Mouse (Mus musculus) v-Abl transformed pro-B cells (cell line): ENCODE measurements around the gene Tuft1.
"Not testable (repeated sequence)": the region's sequence is repeated elsewhere in the genome, so short reads cannot be mapped to it uniquely, and the experiment has no call there.

Source experiments
- in situ Hi-C, 2 experiments: fragments of 400-800 bp; cut with MboI; formaldehyde crosslinking; loops; one replicate each; pipeline ENCODE4 v1.15.1; 2025; ENCODE audit not compliant: unreplicated experiment in 2 of 2

The Tuft1 gene

DNA sequence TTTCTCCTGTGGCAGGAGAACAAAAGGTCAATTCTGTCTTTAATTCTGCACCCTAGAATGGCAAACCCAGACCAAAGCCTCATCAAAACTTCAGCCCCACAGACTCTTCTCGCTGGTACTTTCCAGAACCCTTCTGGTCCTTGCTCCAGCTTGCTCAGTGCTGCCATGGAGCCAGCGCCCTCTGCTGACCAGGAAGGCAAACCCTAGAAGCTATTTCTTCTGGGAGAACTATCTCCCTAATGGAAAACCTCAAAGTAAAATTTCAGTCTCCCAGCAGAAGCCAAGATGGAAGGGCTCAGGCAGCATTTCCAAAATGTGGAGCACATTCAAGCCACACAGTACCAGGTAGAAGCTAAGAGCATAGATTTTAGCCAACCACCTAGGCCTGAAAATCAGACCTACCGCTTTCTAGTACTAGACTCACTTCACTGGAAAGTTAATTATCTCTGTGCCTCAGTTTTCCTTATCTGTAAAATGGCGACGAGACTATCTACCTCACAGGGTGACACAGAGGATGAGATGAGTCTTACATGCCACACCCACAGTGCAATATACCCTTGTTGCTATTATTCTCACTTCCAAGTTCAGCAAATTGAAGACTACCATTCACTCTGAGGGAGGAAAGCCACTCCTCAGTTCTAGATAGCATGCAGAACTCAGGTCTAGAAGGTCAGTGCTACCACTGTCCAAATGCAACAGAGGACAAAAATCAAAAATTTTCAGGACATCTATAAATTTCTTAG is 6.6 kb upstream of the Tuft1 start:
- in situ Hi-C loops, result not testable (repeated sequence)

DNA sequence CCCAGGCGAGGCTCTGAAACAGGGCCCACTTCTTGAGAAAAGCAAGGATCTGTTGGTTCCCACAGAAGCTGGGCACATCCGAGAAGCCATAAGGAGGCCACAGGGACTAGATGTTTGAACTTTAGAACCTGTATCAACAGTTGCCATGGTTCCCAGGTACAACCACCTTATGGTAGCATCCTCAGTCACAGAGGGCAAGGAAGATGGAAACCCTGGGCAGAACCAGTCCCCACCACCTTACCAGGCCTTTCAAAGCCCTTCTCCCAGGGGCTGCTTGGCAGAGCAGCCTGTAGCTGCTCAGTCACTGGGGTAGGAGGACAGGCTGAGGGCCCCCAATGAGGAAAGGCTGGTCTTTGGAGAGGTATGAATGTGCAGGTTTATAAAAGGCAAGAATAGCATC is 2.2 kb upstream of the Tuft1 start:
- in situ Hi-C loops, result not testable (repeated sequence)

DNA sequence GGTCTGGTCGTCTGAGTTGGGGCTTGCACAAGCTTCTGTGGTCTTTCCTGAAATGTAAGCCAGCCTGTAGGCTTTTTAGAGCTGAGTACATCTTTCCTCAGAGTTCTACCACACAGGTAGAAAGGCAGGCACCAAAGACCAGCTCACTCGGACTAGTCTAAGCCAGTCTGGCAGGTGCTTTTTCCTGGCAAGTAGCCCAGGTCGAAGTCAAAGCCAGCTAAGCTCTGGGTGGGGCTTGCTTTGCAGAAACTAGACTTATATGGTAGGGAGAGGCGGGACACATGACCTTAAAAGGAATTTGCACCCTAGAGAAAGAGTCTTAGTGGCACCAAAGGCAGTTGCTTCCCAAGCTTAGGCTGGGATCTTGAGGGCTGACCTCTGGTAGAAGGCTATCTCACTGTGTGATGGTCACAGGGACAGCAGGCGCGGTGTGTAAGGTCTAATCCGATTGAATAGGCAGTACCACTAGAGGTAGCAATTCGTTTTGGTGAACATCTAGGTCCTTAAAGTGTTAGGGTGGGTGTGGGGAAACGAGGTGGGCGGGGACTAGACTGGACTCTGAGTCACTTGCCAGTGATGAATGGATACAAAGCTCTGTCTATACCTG is 573 bp upstream of the Tuft1 start:
- in situ Hi-C loops, result not testable (repeated sequence)

DNA sequence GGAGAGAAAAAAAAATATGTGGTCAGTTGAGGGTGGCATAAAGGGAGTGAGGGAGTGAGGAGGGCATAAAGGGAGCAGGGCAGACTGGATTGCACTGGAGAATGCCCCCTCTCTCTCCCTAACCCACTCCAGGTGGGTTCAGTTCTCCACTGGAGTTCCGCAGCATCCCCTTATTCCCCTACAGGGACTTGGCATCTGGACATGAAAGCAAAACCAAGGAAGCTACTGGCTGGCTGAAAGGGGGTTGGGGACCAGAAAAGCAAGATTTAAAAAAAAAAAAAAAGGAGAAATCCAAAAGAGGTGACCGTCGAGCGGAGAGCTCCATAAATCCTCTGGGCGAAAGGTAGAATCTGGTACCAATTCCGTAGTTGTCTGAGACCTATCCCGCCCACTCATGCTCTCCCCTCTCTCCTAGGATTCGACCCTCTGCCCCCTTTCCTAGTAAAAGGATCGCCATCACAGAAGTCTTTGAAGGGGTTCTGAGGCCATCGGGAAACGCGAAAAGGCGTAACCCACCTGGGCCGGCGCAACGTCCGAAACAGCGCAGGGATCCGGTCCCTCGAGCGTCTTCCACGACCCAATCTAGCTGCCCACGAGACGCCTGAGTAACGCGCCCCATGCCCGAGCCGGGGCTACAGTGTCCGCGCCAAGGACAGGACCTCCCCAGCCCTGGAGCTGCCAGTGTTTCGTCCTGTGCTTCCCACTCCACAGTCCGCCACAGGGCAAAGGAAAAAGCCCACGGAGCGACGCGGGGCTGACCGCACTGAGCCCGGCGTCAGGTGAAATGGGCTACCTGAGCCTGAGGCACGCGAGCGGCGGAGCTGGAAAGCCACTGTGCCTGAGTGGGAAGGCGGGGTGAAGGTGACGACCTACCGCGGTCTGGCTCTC is 576 bp downstream of the Tuft1 start:
- in situ Hi-C loops, result not testable (repeated sequence)

DNA sequence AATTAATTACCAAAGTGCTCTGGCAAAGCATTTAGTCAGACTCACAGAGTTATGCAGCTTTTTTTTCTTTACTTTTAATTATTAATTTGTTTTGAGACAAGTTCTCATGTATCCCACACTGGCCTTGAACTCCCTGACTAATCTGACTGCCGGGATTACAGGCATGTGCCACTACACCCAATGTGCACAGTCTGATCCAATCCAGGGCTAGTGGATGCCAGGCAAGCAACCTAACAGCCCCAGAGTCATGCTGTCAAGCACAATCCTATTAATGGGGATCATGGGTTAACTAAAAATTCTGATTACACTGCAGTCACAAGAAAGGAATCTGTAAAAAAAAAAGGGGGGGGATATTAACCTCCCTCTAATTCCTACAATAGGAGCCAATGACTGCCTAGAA is 4.7 kb downstream of the Tuft1 start:
- in situ Hi-C loops, result not testable (repeated sequence)

DNA sequence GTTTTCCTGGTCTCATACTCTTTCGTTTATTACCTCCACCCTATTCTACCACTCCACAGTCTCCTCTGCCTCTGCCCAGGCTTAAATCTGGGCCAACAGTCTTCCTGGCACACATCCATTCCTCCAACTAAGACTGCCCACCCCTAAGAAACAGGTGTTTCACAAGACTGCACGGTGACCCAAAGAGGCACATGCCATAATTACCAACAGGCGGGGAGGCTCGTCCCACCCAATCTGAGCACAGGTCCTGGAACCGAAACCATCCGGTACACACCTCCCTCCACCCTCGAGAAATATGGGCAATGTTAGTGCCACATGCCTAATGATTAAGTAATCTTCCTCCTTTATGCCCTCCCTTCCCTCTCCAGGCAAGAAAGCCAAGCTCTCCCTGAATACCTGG is 8.3 kb downstream of the Tuft1 start:
- in situ Hi-C loops, result no loop called here

DNA sequence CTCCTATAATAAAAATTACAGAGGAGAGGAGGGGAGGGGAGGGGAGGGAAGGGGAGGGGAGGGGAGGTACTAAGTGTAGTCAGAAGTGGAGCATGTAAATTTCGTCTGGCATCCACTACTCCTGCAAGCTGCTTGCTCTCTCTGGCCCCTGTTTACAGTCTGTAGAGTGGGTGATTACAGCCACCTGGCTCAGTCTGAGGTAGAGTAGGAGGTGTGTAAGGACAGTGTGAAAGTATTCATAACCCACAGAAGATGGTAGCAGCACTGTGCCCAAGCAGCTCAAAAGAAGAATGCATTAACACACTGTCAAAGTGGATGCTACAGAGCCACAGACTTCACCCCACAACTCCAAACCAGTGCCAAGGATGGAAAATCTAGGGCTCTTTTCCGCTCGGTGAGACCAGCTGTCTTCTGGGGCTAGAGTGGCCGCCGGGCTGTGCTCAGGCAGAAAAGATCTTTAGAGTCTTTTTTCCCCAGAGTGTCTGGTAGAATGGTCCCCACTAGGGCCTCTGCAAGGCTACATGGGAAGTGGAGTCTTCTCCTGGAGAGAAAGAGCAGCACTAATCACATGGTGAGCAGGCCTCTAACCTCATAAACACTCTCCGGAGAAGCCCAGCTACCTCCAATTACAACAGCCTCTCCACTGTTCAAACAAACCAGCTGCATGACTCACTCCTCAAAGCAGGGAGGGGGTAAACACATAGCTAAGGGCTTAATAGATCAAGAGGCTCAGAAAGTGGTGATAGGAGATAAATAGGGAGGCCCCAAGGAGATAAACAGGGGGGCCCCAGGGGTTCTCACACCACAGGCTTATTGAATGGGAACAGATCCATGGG is 9.7 kb downstream of the Tuft1 start:
- in situ Hi-C loops, result no loop called here

DNA sequence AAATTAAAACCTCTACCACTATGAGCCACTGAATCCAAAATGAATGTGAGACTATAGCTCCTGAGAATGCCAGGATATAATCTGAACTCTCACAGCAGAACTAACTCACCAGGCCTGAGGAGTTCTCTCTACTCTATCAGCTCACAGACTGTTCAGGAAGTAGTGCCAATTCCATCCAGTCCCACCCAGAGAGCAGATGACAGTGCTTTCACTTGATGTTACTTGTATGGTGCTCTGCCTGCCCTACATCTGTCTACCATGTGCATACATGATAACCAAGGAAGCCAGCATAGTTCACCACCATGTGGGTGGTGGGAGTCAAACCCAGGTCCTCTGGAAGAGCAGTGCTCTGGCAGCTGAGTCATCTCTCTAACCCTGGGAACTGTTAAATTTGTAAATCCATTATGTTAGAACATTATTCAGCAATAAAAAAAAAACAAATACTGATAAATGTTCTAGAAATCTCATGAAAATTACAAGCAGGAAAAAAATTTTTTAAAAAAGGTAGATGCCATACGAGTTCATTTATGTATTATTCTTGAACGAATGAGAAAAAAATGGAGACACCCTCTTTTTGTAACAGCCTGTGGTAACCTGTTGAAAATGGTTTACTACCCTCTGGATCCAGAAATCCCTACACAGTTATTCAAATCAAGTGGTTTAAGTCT is 16.0 kb downstream of the Tuft1 start, which contains the start of gene Gm10972:
TSS of gene Gm10972 (plus strand) at position 618 of the 668 bp plus-strand sequence.
- in situ Hi-C loops, result not testable (repeated sequence)

DNA sequence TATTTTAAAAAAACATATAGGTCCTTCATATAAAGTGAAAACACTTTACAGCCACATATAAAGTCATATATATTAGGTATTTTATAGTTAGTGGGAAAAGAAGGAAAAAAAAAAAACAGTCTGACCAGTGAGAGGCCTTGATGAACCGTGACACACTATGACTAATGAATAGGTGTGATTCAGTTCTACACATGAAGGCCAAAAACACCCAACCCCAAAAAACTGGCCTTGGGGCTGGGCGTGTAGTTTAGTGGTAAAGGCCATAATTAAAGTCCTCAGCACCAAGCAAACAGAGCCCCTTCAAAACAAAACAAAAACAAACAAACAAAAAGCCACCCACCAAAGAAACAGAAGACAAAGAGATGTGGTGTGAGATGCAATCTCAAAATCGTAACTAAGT is 28.8 kb downstream of the Tuft1 start:
- in situ Hi-C loops, result loop anchor here in 1 of 2 experiments (10.0 kb wide), 1 partner anchor 365 kb away; no protein-coding TSS in a partner anchor

DNA sequence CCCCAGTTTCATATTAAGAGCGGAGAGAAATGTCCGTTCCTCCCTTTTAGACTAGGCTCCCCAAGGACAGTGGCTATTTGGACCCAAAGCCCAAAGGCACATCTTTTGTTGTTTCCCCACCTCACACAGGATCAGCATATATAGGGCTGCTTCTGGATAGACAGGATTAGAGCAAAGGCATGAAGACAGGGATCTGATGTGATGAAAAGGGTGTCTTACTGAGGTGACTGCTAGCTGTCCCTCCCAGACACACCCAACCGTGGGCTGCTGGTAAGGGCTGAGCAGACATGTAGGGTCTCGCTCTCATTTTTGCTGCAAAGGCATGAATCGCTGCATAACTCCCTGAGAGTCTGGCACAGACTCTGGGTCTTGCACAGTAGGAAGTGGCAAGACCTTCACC is 30.0 kb downstream of the Tuft1 start:
- in situ Hi-C loops, result loop anchor here in 1 of 2 experiments (10.0 kb wide), 1 partner anchor 366 kb away; no protein-coding TSS in a partner anchor

DNA sequence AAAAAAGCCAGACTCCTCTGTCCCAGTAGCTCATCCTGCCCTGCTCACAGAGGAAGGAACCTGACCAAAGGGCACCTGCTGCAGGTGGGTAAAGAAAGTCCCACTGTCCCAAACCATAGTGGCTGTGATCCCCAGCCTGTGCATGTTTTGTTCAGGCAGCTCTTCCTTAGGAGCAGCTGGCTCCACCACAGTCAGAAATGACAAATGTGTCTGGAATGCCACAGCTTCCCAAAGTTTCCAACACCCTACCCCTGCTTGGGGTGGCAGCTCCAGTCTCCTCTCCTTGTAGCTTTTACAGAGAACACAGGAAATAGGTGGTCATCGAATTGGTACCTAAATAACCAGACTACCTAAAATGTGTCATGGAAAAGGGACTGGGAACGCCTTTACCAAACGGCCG is 34.4 kb downstream of the Tuft1 start:
- in situ Hi-C loops, result loop anchor here (5.0 to 25.0 kb wide), 3 partner anchors 223 to 1262 kb away; no protein-coding TSS in a partner anchor

DNA sequence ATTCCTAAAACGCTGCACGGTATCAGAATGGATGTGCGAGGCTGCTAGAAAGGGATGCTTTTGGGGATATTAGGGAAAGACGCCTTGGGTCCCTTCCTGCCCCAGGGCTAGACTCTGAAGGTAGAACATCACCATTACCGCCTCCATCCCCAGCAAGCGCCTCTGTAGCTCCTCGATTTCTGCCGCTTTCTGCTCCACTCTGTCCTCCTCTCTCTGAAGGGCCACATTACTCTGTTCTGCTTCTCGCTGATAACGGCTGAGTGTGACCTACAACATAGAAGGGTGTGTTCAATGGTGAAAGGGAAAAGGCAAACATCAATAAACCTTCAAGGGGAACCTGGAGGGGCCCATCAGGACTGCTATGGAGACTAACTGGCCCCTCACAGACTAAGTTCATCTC is 36.1 kb downstream of the Tuft1 start:
- in situ Hi-C loops, result loop anchor here (5.0 to 25.0 kb wide), 3 partner anchors 225 to 1260 kb away; no protein-coding TSS in a partner anchor

DNA sequence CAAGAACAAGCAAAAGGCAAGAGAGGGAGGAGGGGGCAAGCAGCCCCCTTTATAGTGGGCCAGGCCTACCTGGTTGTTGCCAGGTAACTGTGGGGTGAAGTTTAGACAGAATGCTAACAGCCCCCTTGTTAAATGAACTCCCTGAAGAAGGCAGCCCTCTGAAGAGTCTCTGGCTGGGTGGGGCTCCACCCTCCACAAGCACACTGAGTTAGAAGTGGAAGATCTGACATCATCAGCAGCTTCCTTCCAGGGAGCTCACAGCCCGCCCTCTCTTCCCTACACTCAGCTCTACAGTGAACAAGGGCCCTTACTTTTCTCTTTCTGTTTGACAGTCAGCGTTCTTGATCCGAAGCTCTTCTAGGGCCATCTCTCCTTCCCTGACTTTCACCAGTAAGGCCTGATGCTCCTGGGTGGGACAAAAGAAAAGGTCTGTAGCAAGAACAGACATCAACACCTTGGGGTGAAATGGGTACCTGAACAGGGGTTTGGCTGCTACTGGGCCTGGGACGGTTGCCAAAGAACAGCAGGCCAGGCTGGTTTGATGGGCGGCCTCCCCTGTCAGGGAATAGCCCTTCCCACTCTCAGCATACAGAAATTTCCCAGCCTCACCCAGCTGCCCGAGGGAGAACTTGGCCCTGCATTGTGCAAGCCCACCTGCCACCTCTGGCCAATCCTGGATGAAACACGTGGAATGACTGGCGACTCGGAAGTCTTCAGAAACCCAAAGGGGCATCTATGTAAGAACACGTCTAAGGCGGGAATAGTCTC is 36.7 kb downstream of the Tuft1 start:
- in situ Hi-C loops, result loop anchor here (5.0 to 25.0 kb wide), 3 partner anchors 225 to 1260 kb away; no protein-coding TSS in a partner anchor

DNA sequence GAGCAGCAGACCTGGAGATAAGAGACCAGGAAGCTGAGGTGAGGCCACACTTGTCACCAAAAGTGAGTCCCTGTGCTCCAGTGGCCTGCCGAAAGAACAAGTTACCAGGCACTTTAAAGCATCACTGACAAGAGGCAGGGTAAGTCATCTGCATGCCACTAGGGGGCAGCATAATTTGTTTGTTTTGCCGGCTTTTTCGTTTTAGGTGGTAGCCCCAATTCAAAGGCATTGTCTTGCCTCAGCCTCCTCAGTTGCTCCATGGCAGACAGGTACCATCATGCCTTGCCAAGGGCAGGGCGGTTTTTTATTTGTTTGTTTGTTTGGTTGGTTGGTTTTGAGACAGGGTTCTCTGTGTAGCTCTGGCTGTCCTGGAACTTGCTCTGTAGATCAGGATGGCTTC is 42.0 kb downstream of the Tuft1 start:
- in situ Hi-C loops, result loop anchor here in 1 of 2 experiments (5.0 to 25.0 kb wide), 3 partner anchors 231 to 1254 kb away; no protein-coding TSS in a partner anchor

DNA sequence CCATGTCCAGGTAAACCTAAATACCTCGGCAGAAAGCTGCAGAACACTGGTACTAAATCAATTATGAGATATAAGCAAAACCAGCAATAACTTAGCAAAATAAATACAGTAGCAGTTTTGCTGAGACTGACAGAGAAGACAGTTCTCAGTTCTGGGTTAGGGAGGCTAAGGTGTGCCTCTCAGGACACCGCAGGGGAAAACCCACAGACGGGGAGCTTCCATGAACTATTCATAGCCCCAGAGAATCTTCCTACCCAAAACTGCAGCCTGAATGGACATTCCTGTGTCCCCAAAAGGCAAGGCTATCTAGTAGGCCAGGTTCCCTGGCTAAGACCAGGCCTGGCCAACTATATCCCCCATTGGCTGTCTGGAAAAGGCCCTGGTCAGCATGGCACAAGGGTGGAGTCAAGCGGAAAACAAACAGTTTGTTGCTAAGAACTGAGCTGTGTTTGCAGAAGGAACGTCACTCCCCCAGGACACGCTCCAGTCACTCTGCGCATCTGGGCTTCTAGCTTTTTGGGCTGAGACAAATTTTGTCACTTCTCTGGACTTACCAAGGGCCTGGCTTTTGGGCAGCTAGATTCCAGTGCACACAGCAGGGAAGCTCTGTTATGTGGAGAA is 45.3 kb downstream of the Tuft1 start:
- in situ Hi-C loops, result loop anchor here in 1 of 2 experiments (10.0 to 25.0 kb wide), 2 partner anchors 291 to 1251 kb away; no protein-coding TSS in a partner anchor

DNA sequence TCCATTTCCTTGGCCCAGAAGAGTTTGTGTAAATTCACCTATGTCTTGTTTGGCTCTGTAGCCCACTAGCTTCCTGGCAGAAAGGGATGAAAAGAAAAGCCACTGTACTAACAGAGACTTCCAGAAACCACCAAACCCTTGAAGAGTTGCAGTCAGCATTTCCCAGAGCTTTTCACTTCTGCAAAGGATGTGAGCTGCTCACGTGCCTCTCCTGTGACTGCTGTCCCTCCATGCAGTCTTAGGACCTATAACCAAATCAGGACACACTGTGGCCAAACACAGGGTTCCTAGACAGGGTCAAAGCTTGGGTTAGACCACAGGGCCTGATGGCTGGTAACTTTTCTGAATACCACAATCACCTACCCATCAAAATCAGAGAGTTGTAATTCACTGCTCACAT is 46.4 kb downstream of the Tuft1 start:
- in situ Hi-C loops, result loop anchor here in 1 of 2 experiments (10.0 to 25.0 kb wide), 2 partner anchors 293 to 1250 kb away; no protein-coding TSS in a partner anchor

DNA sequence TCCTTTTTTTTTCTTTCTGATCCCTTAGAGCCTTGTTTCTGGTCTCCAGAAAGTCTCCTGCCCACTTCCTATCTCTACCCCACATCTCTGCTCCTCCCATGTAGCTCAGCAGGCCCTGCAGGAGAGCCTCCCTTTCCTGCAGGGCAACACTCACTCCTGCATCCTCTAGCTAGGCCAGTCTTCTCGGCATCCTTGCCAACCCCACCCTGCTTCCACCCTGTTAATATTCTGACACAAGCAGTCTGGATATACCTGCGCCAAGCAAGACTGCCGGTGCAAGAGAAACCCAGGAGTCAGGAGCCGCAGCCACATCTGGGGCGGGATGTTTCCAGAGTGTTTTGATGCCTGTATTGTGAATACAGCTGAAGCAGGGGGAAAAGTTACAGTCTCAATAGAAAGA is 46.8 kb downstream of the Tuft1 start:
- in situ Hi-C loops, result loop anchor here in 1 of 2 experiments (10.0 to 25.0 kb wide), 2 partner anchors 293 to 1250 kb away; no protein-coding TSS in a partner anchor

DNA sequence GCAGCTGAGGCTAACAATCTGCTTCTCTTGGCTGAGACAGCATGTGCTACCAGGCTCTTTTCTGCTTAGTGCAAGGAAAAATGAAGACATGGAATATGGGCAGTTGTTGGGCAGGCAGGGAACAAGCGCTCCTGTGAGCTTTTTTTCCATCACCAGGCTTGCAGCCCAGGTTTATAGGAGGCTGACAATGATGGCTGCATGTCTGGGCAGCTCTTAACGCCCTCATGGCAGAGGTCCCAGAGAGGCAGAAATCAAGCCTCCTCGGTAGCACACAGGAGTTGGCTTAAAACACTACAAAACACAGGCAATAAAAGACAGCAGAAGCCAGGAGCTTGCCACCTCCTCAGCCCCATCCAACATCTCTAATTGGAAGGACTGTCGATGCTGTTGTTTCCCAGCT is 47.3 kb downstream of the Tuft1 start:
- in situ Hi-C loops, result loop anchor here in 1 of 2 experiments (10.0 to 25.0 kb wide), 2 partner anchors 293 to 1249 kb away; no protein-coding TSS in a partner anchor
